ENCODE assay signal across 26 mouse cellular contexts in the genomic region with DNA sequence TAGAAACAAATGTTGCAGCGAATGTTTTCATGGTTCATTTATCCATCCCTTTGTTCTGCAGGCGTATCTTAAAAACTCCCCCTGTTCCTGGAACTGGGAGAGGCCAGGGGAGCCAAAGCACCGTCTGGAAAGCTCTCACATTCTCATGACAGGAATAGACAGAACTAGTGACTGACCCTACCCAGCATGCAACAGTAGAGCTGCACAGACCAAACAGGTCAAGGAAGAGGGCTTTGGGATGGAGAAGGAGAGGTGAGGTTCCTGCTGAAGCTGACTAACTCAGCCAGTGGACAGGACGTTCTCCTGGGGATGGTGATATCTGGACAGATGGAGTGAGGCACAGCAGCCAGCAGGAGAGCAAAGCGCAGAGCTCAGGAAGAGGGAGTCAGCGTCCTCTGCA.
A peak's percentile ranks its signal among the peaks of the same experiment; 100 is the strongest.
DNase-seq lines count a peak whose midpoint lies in the region; ATAC-seq lines count a peak whose summit lies in the region.
"Had no signal": no experiment of that assay in that cellular context is flagged by ENCODE, and none has a peak within 500 bp of the region (broad histone marks: within the 10 kb centered on the region; RNA-seq: fewer than 3 reads in every experiment).

No protein-coding gene starts in this region.

- 64% methylated on average over 6 of the region's 6 CpGs for WGBS in heart, embryonic 12.5 days
- WGBS in heart, embryonic 10.5 days: 59% methylated on average over 6 of the region's 6 CpGs
- WGBS in heart, embryonic 11.5 days (ENCODE audit: insufficient replicate concordance): 65% methylated on average over 6 of the region's 6 CpGs
- WGBS in embryonic facial prominence, embryonic 10.5 days: 77% methylated on average over 6 of the region's 6 CpGs

- no peak overlapping the region for H3K4me2 ChIP-seq in heart, embryonic 12.5 days
- no peak overlapping the region for H3K4me2 ChIP-seq in heart, embryonic 11.5 days
- H3K4me2 ChIP-seq: embryonic facial prominence, embryonic 13.5 days; embryonic facial prominence, embryonic 15.5 days; forebrain, embryonic 12.5 days had no signal

- no peak overlapping the region for H3K4me3 ChIP-seq in heart, embryonic 12.5 days
- no peak overlapping the region for H3K4me3 ChIP-seq in heart, embryonic 10.5 days
- no peak overlapping the region for H3K4me3 ChIP-seq in heart, embryonic 11.5 days (ENCODE audit: low read depth, low read length)
- H3K4me3 ChIP-seq in embryonic facial prominence, embryonic 10.5 days: no peak overlapping the region
- H3K4me3 ChIP-seq: embryonic facial prominence, embryonic 13.5 days; embryonic facial prominence, embryonic 15.5 days; erythroblast, embryonic 14.5 days; forebrain, embryonic 10.5 days; forebrain, embryonic 12.5 days had no signal

- peak; percentile 90 for DNase-seq in heart, adult 11 months
- no peak for DNase-seq in heart, embryonic 10.5 days (ENCODE audit: low spot score)
- no peak for DNase-seq in embryonic facial prominence, embryonic 10.5 days (ENCODE audit: low spot score)
- DNase-seq: adrenal gland, adult 8-10 months; adrenal gland, postnatal 14 days; adrenal gland, postnatal 36 days; B cell, adult 2 months; cerebellum, adult 11-12 months; cerebellum, adult 2 months; cerebellum, adult 9-10 months; cerebellum, postnatal 10 days; cerebellum, postnatal 25 days had no signal

- H3K27me3 ChIP-seq in heart, embryonic 12.5 days (replicated peaks): no peaks in the 10 kb centered on the region
- no peaks in the 10 kb centered on the region for H3K27me3 ChIP-seq in heart, embryonic 10.5 days (ENCODE audit: insufficient read depth, poor library complexity, severe bottlenecking)
- no peaks in the 10 kb centered on the region for H3K27me3 ChIP-seq in heart, embryonic 11.5 days (ENCODE audit: control insufficient read depth, insufficient read depth, low read length)
- no peaks in the 10 kb centered on the region for H3K27me3 ChIP-seq in embryonic facial prominence, embryonic 10.5 days (replicated peaks; ENCODE audit: low read depth, poor library complexity, severe bottlenecking)
- H3K27me3 ChIP-seq: CH12.LX; embryonic facial prominence, embryonic 13.5 days; embryonic facial prominence, embryonic 15.5 days; forebrain, embryonic 12.5 days; Patski had no signal

- H3K27ac ChIP-seq in heart, embryonic 12.5 days (ENCODE audit: poor library complexity, severe bottlenecking): no peak overlapping the region
- H3K27ac ChIP-seq in heart, embryonic 10.5 days: 0 out of 2 replicates have a peak overlapping the region, but pooled peaks have one; percentile 3
- no peak overlapping the region for H3K27ac ChIP-seq in heart, embryonic 11.5 days (ENCODE audit: low read depth, low read length)
- H3K27ac ChIP-seq in embryonic facial prominence, embryonic 10.5 days (replicated peaks): peak overlapping the region; percentile 8; the same call in 1 of the 2 replicates
- H3K27ac ChIP-seq: embryonic facial prominence, embryonic 13.5 days; embryonic facial prominence, embryonic 15.5 days; forebrain, embryonic 10.5 days; forebrain, embryonic 12.5 days had no signal

- no peak for ATAC-seq in heart, embryonic 12.5 days (ENCODE audit: insufficient number of reproducible peaks, low FRiP score)
- no peak for ATAC-seq in heart, embryonic 11.5 days (replicated peaks; ENCODE audit: insufficient number of reproducible peaks, low FRiP score, low TSS enrichment)
- ATAC-seq: activated CD4-positive, CD25-positive, alpha-beta regulatory T cell, adult 4 months; CD4-positive, CD25-positive, alpha-beta regulatory T cell, adult 4 months; forebrain, embryonic 14.5 days; forebrain, embryonic 16.5 days; Patski had no signal

- no peaks in the 10 kb centered on the region; the same call in 1 of the 2 replicates for H3K9me3 ChIP-seq in heart, embryonic 12.5 days (replicated peaks)
- H3K9me3 ChIP-seq in heart, embryonic 10.5 days: no peaks in the 10 kb centered on the region
- H3K9me3 ChIP-seq in heart, embryonic 11.5 days (replicated peaks; ENCODE audit: control insufficient read depth, low read length): no peaks in the 10 kb centered on the region
- no peaks in the 10 kb centered on the region for H3K9me3 ChIP-seq in embryonic facial prominence, embryonic 10.5 days
- H3K9me3 ChIP-seq: embryonic facial prominence, embryonic 13.5 days; embryonic facial prominence, embryonic 15.5 days; forebrain, embryonic 10.5 days; forebrain, embryonic 12.5 days; G1E had no signal

- peaks cover 34% of the 10 kb centered on the region for H3K4me1 ChIP-seq in heart, embryonic 12.5 days (replicated peaks)
- H3K4me1 ChIP-seq in heart, embryonic 10.5 days: peaks cover 40% of the 10 kb centered on the region
- peaks cover 27% of the 10 kb centered on the region for H3K4me1 ChIP-seq in heart, embryonic 11.5 days (ENCODE audit: control insufficient read depth, insufficient read depth, low read length)
- H3K4me1 ChIP-seq in embryonic facial prominence, embryonic 10.5 days: peaks cover 32% of the 10 kb centered on the region
- H3K4me1 ChIP-seq: forebrain, embryonic 12.5 days had no signal

- no peaks in the 10 kb centered on the region for H3K36me3 ChIP-seq in heart, embryonic 12.5 days
- H3K36me3 ChIP-seq in heart, embryonic 10.5 days: no peaks in the 10 kb centered on the region
- no peaks in the 10 kb centered on the region for H3K36me3 ChIP-seq in heart, embryonic 11.5 days (ENCODE audit: control insufficient read depth, insufficient read depth, low read length)
- no peaks in the 10 kb centered on the region for H3K36me3 ChIP-seq in embryonic facial prominence, embryonic 10.5 days (replicated peaks)
- H3K36me3 ChIP-seq: embryonic facial prominence, embryonic 13.5 days; embryonic facial prominence, embryonic 15.5 days; forebrain, embryonic 10.5 days; forebrain, embryonic 12.5 days; G1E had no signal

- no peak overlapping the region for H3K9ac ChIP-seq in heart, embryonic 12.5 days
- H3K9ac ChIP-seq in heart, embryonic 11.5 days (ENCODE audit: low read depth, low read length): no peak overlapping the region
- H3K9ac ChIP-seq: embryonic facial prominence, embryonic 13.5 days; embryonic facial prominence, embryonic 15.5 days; forebrain, embryonic 12.5 days had no signal

Comparison
In these comparisons a context has a peak if more than half of its experiments do, and no peak if none do; other contexts are left out.
1. H3K27ac ChIP-seq: peak in heart, embryonic 10.5 days (single experiment) and embryonic facial prominence, embryonic 10.5 days (single experiment); none in heart, embryonic 12.5 days (single experiment) and heart, embryonic 11.5 days (single experiment).